Comparison of ENCODE assay signal across 25 mouse cellular contexts in genomic region chr15:98172113-98172512, GRCm38 (mm10). TPM values are rescaled to one million over a fixed set of nuclear protein-coding genes. Genes with fewer than 3 reads are reported as not detected.
DNase-seq lines count a peak whose midpoint lies in the region; ATAC-seq and TF ChIP-seq lines count a peak whose summit lies in the region.
"Had no signal": no experiment of that assay in that cellular context is flagged by ENCODE, and none has a peak within 500 bp of the region (broad histone marks: within the 10 kb centered on the region; RNA-seq: fewer than 3 reads in every experiment).

No protein-coding gene starts in this region.

- no peak overlapping the region for H3K27ac ChIP-seq in hindbrain, embryonic 13.5 days
- no peak overlapping the region for H3K27ac ChIP-seq in hindbrain, embryonic 12.5 days
- H3K27ac ChIP-seq in testis, adult 2 months (ENCODE audit: control insufficient read depth, insufficient read depth, low read depth, low read length) = no peak overlapping the region
- H3K27ac ChIP-seq in intestine, embryonic 15.5 days = no peak overlapping the region
- H3K27ac ChIP-seq in neural tube, embryonic 15.5 days (replicated peaks) = no peak overlapping the region
- H3K27ac ChIP-seq: embryonic facial prominence, embryonic 13.5 days; forebrain, embryonic 12.5 days; heart, embryonic 13.5 days had no signal

- no peak overlapping the region for H3K4me3 ChIP-seq in hindbrain, embryonic 13.5 days
- H3K4me3 ChIP-seq in hindbrain, embryonic 12.5 days = no peak overlapping the region
- peak overlapping the region; percentile 12 for H3K4me3 ChIP-seq in testis, adult 2 months (ENCODE audit: control insufficient read depth, low read depth, low read length)
- H3K4me3 ChIP-seq in intestine, embryonic 15.5 days (replicated peaks) = no peak overlapping the region
- no peak overlapping the region for H3K4me3 ChIP-seq in neural tube, embryonic 15.5 days (replicated peaks)
- H3K4me3 ChIP-seq: embryonic facial prominence, embryonic 13.5 days; forebrain, embryonic 12.5 days; heart, embryonic 13.5 days had no signal

- H3K4me2 ChIP-seq in hindbrain, embryonic 13.5 days = 0 out of 2 replicates have a peak overlapping the region, but pooled peaks have one; percentile 1
- no peak overlapping the region for H3K4me2 ChIP-seq in hindbrain, embryonic 12.5 days (replicated peaks)
- H3K4me2 ChIP-seq in intestine, embryonic 15.5 days (replicated peaks) = no peak overlapping the region
- peak overlapping the region; percentile 63 for H3K4me2 ChIP-seq in neural tube, embryonic 15.5 days
- H3K4me2 ChIP-seq: embryonic facial prominence, embryonic 13.5 days; forebrain, embryonic 12.5 days; heart, embryonic 13.5 days had no signal

- H3K4me1 ChIP-seq in hindbrain, embryonic 13.5 days (replicated peaks) = peaks cover 47% of the 10 kb centered on the region
- H3K4me1 ChIP-seq in hindbrain, embryonic 12.5 days = peaks cover 32% of the 10 kb centered on the region
- H3K4me1 ChIP-seq in testis, adult 2 months (ENCODE audit: control insufficient read depth, insufficient read depth, low read length) = peaks cover 2% of the 10 kb centered on the region; the same call in 1 of the 2 replicates
- peaks cover 12% of the 10 kb centered on the region for H3K4me1 ChIP-seq in intestine, embryonic 15.5 days (replicated peaks)
- H3K4me1 ChIP-seq in neural tube, embryonic 15.5 days = peaks cover 57% of the 10 kb centered on the region

- H3K9me3 ChIP-seq in hindbrain, embryonic 13.5 days = no peaks in the 10 kb centered on the region
- no peaks in the 10 kb centered on the region for H3K9me3 ChIP-seq in hindbrain, embryonic 12.5 days (replicated peaks)
- no peaks in the 10 kb centered on the region for H3K9me3 ChIP-seq in intestine, embryonic 15.5 days
- H3K9me3 ChIP-seq in neural tube, embryonic 15.5 days (replicated peaks) = no peaks in the 10 kb centered on the region
- H3K9me3 ChIP-seq: embryonic facial prominence, embryonic 13.5 days; forebrain, embryonic 12.5 days; heart, embryonic 13.5 days had no signal

- H3K9ac ChIP-seq in hindbrain, embryonic 13.5 days = no peak overlapping the region
- no peak overlapping the region for H3K9ac ChIP-seq in hindbrain, embryonic 12.5 days
- no peak overlapping the region for H3K9ac ChIP-seq in intestine, embryonic 15.5 days
- no peak overlapping the region; the same call in 1 of the 2 replicates for H3K9ac ChIP-seq in neural tube, embryonic 15.5 days (replicated peaks)
- H3K9ac ChIP-seq: embryonic facial prominence, embryonic 13.5 days; forebrain, embryonic 12.5 days; forebrain, postnatal 0 days; heart, embryonic 13.5 days had no signal

- no peak for DNase-seq in testis, postnatal 10 days (ENCODE audit: low spot score)
- no peak for DNase-seq in adrenal gland, postnatal 36 days
- no peak for DNase-seq in lung, postnatal 4 days
- DNase-seq: adrenal gland, postnatal 14 days; cerebellum, adult 18-20 months; cerebellum, adult 9-11 months; cerebellum, postnatal 36 days; forebrain, postnatal 0 days; gastrocnemius, postnatal 14 days; heart, postnatal 36 days had no signal

- 82% methylated on average over 5 of the region's 5 CpGs for WGBS in hindbrain, embryonic 13.5 days
- WGBS in hindbrain, embryonic 12.5 days = 65% methylated on average over 5 of the region's 5 CpGs
- WGBS in intestine, embryonic 15.5 days = 57% methylated on average over 5 of the region's 5 CpGs
- 76% methylated on average over 5 of the region's 5 CpGs for WGBS in neural tube, embryonic 15.5 days

- no peak for ATAC-seq in hindbrain, embryonic 13.5 days (ENCODE audit: low FRiP score)
- no peak for ATAC-seq in hindbrain, embryonic 12.5 days (ENCODE audit: low FRiP score)
- ATAC-seq in intestine, embryonic 15.5 days = peak; percentile 52; the same call in 1 of the 2 replicates
- ATAC-seq in neural tube, embryonic 15.5 days (ENCODE audit: low FRiP score) = no peak
- ATAC-seq: activated CD4-positive, CD25-positive, alpha-beta regulatory T cell, adult 4 months; forebrain, postnatal 0 days; Patski had no signal

- H3K27me3 ChIP-seq in hindbrain, embryonic 13.5 days = peaks cover 50% of the 10 kb centered on the region
- peaks cover 45% of the 10 kb centered on the region for H3K27me3 ChIP-seq in hindbrain, embryonic 12.5 days
- no peaks in the 10 kb centered on the region for H3K27me3 ChIP-seq in testis, adult 2 months (ENCODE audit: control insufficient read depth, insufficient read depth, low read length)
- peaks cover 45% of the 10 kb centered on the region for H3K27me3 ChIP-seq in intestine, embryonic 15.5 days (replicated peaks)
- peaks cover 10% of the 10 kb centered on the region; the same call in 1 of the 2 replicates for H3K27me3 ChIP-seq in neural tube, embryonic 15.5 days (replicated peaks)
- H3K27me3 ChIP-seq: Patski had no signal

- TF ChIP-seq POLR2A in testis, adult 2 months (IDR thresholded peaks at IDR 0.05; ENCODE audit: control insufficient read depth, low read depth, low read length) = no peak

- TF ChIP-seq CTCF in testis, adult 2 months (IDR thresholded peaks at IDR 0.05; ENCODE audit: control insufficient read depth, insufficient read depth, insufficient replicate concordance, low read depth, low read length) = no peak

- no peaks in the 10 kb centered on the region for H3K36me3 ChIP-seq in hindbrain, embryonic 13.5 days
- H3K36me3 ChIP-seq in hindbrain, embryonic 12.5 days = no peaks in the 10 kb centered on the region
- H3K36me3 ChIP-seq in testis, adult 2 months (ENCODE audit: control insufficient read depth, insufficient read depth, low read length) = no peaks in the 10 kb centered on the region
- H3K36me3 ChIP-seq in intestine, embryonic 15.5 days = no peaks in the 10 kb centered on the region
- no peaks in the 10 kb centered on the region for H3K36me3 ChIP-seq in neural tube, embryonic 15.5 days
- H3K36me3 ChIP-seq: embryonic facial prominence, embryonic 13.5 days; forebrain, embryonic 12.5 days; heart, embryonic 13.5 days had no signal

RNA-seq across cellular contexts. Expression of gene Ccdc184, which starts 5.2 kb away (rescaled TPM):
- 55.6 and 59.6 TPM in 2 replicates for polyA plus RNA-seq in hindbrain, embryonic 13.5 days (2015; fragmentation: Nextera tagmentation; extraction: Ambion mirVana)
- polyA plus RNA-seq in hindbrain, embryonic 12.5 days (2016; fragmentation: Nextera tagmentation; extraction: Ambion mirVana) = 24.7 and 26.7 TPM in 2 replicates
- 28.1 and 31.3 TPM in 2 replicates for polyA plus RNA-seq in testis, adult 2 months (2012; rRNA removed)
- polyA plus RNA-seq in intestine, embryonic 15.5 days (2015; fragmentation: Nextera tagmentation; extraction: Ambion mirVana) = 1.6 and 1.7 TPM in 2 replicates
- 98.5 and 116 TPM in 2 replicates for polyA plus RNA-seq in neural tube, embryonic 15.5 days (2015; fragmentation: Nextera tagmentation; extraction: Ambion mirVana)
- under 1 TPM; 0.50 to 0.92 TPM for total RNA-seq in adrenal gland, postnatal 36 days (2021)
- total RNA-seq: gastrocnemius, adult 18-20 months; gastrocnemius, postnatal 14 days had no signal
- polyA plus RNA-seq: Patski had no signal

RNA-seq across cellular contexts. Expression of gene Asb8, which starts 6.7 kb away (rescaled TPM):
- polyA plus RNA-seq in hindbrain, embryonic 13.5 days (2015; fragmentation: Nextera tagmentation; extraction: Ambion mirVana) = 52.9 and 59.4 TPM in 2 replicates
- 45.1 and 49.3 TPM in 2 replicates for polyA plus RNA-seq in hindbrain, embryonic 12.5 days (2016; fragmentation: Nextera tagmentation; extraction: Ambion mirVana)
- 131 and 132 TPM in 2 replicates for polyA plus RNA-seq in testis, adult 2 months (2012; rRNA removed)
- polyA plus RNA-seq in intestine, embryonic 15.5 days (2015; fragmentation: Nextera tagmentation; extraction: Ambion mirVana) = 46.6 and 49.5 TPM in 2 replicates
- polyA plus RNA-seq in neural tube, embryonic 15.5 days (2015; fragmentation: Nextera tagmentation; extraction: Ambion mirVana) = 61.9 and 62.5 TPM in 2 replicates
- 10 to 100 TPM; 37.3 to 43.0 TPM for total RNA-seq in adrenal gland, postnatal 36 days (2021)

RNA-seq across cellular contexts. Expression of gene Olfr288, which starts 23.2 kb away (rescaled TPM):
- polyA plus RNA-seq in hindbrain, embryonic 13.5 days (2015; fragmentation: Nextera tagmentation; extraction: Ambion mirVana) = not detected in 2 replicates
- not detected in 2 replicates for polyA plus RNA-seq in hindbrain, embryonic 12.5 days (2016; fragmentation: Nextera tagmentation; extraction: Ambion mirVana)
- not detected in 2 replicates for polyA plus RNA-seq in testis, adult 2 months (2012; rRNA removed)
- polyA plus RNA-seq in intestine, embryonic 15.5 days (2015; fragmentation: Nextera tagmentation; extraction: Ambion mirVana) = not detected in 2 replicates
- not detected in 2 replicates for polyA plus RNA-seq in neural tube, embryonic 15.5 days (2015; fragmentation: Nextera tagmentation; extraction: Ambion mirVana)
- not detected for total RNA-seq in adrenal gland, postnatal 36 days (2021)
- total RNA-seq: adrenal gland, adult 18-20 months; adrenal gland, postnatal 14 days; CH12.LX; forebrain, postnatal 0 days; gastrocnemius, adult 18-20 months; gastrocnemius, postnatal 14 days; heart, postnatal 36 days had no signal
- polyA plus RNA-seq: activated CD4-positive, CD25-positive, alpha-beta regulatory T cell, adult 4 months; embryonic facial prominence, embryonic 13.5 days; forebrain, embryonic 12.5 days; forebrain, postnatal 0 days; gonadal fat pad, adult 2 months; heart, embryonic 13.5 days; heart, postnatal 0 days; Patski had no signal

RNA-seq across cellular contexts. Expression of gene Gm44579, which starts 48.7 kb away (rescaled TPM):
- not detected in 2 replicates for polyA plus RNA-seq in hindbrain, embryonic 13.5 days (2015; fragmentation: Nextera tagmentation; extraction: Ambion mirVana)
- not detected in 2 replicates for polyA plus RNA-seq in hindbrain, embryonic 12.5 days (2016; fragmentation: Nextera tagmentation; extraction: Ambion mirVana)
- not detected in 2 replicates for polyA plus RNA-seq in testis, adult 2 months (2012; rRNA removed)
- polyA plus RNA-seq in intestine, embryonic 15.5 days (2015; fragmentation: Nextera tagmentation; extraction: Ambion mirVana) = not detected in 2 replicates
- polyA plus RNA-seq in neural tube, embryonic 15.5 days (2015; fragmentation: Nextera tagmentation; extraction: Ambion mirVana) = 0.13 TPM in 1 of 2 replicates, not detected in the other
- total RNA-seq in adrenal gland, postnatal 36 days (2021) = not detected
- total RNA-seq: adrenal gland, adult 18-20 months; adrenal gland, postnatal 14 days; CH12.LX; gastrocnemius, adult 18-20 months; gastrocnemius, postnatal 14 days; heart, postnatal 36 days had no signal
- polyA plus RNA-seq: activated CD4-positive, CD25-positive, alpha-beta regulatory T cell, adult 4 months; embryonic facial prominence, embryonic 13.5 days; forebrain, embryonic 12.5 days; gonadal fat pad, adult 2 months; heart, embryonic 13.5 days; heart, postnatal 0 days; Patski had no signal

RNA-seq across cellular contexts. Expression of gene Olfr287, which starts 48.7 kb away (rescaled TPM):
- polyA plus RNA-seq in hindbrain, embryonic 13.5 days (2015; fragmentation: Nextera tagmentation; extraction: Ambion mirVana) = not detected in 2 replicates
- not detected in 2 replicates for polyA plus RNA-seq in hindbrain, embryonic 12.5 days (2016; fragmentation: Nextera tagmentation; extraction: Ambion mirVana)
- not detected in 2 replicates for polyA plus RNA-seq in testis, adult 2 months (2012; rRNA removed)
- not detected in 2 replicates for polyA plus RNA-seq in intestine, embryonic 15.5 days (2015; fragmentation: Nextera tagmentation; extraction: Ambion mirVana)
- 0.35 and 0.46 TPM in 2 replicates for polyA plus RNA-seq in neural tube, embryonic 15.5 days (2015; fragmentation: Nextera tagmentation; extraction: Ambion mirVana)
- not detected for total RNA-seq in adrenal gland, postnatal 36 days (2021)
- total RNA-seq: adrenal gland, adult 18-20 months; adrenal gland, postnatal 14 days; CH12.LX; gastrocnemius, adult 18-20 months; gastrocnemius, postnatal 14 days; heart, postnatal 36 days had no signal
- polyA plus RNA-seq: activated CD4-positive, CD25-positive, alpha-beta regulatory T cell, adult 4 months; embryonic facial prominence, embryonic 13.5 days; forebrain, embryonic 12.5 days; gonadal fat pad, adult 2 months; heart, embryonic 13.5 days; heart, postnatal 0 days; Patski had no signal

Comparison
In these comparisons a context has a peak if more than half of its experiments do, and no peak if none do; other contexts are left out.
1. H3K4me2 ChIP-seq: peak in hindbrain, embryonic 13.5 days (single experiment) and neural tube, embryonic 15.5 days (single experiment); none in hindbrain, embryonic 12.5 days (single experiment) and intestine, embryonic 15.5 days (single experiment).